Mouse (Mus musculus) olfactory bulb, adult 2 months (tissue): ENCODE measurements at regions not wholly inside any gene's neighbourhood (a gene's known extent, or its start where the extent isn't known, plus 50 kb on each side); places are given as distances from the start of the nearest gene placed in this dataset.

ENCODE experiments used
- CTCF ChIP-seq: fragments of 200-500 bp; IDR thresholded peaks from 2 replicates; pipeline ENCODE4 v1.5.1; 2012; ENCODE audit warnings: low read depth, mild to moderate bottlenecking, low read length, moderate library complexity; ENCODE audit not compliant: insufficient read depth
- POLR2A ChIP-seq: fragments of 200-500 bp; IDR thresholded peaks from 2 replicates; pipeline ENCODE4 v1.6.1; 2012; ENCODE audit warnings: mild to moderate bottlenecking, low read depth, low read length, moderate library complexity; ENCODE audit not compliant: insufficient read depth

GRCm38 (mm10) chr10:92021036-92021435 lies 701.2 kb downstream of the Nedd1 start:
- TF ChIP-seq CTCF, result no peak
- TF ChIP-seq POLR2A, result no peak
